Mouse (Mus musculus) c-Kit-positive CD71-negative TER-119-negative erythroid progenitor cells, embryonic 14.5 days (primary cell): ENCODE data around the gene Slc12a7.

Experiments
- DNase-seq: peaks from one replicate; pipeline ENCODE4 v3.0.0-alpha.2; 2013; ENCODE audit warnings: low read depth

Slc12a7 gene

GRCm38 (mm10) chr13:73763439-73764255, 30.8 kb downstream of the Slc12a7 start:
- peak; percentile 83 for DNase-seq

- DNase-seq, result no peak
Observed at GRCm38 (mm10) chr13:73764256-73764775, 31.4 kb downstream of the Slc12a7 start.

- no peak for DNase-seq
Observed at GRCm38 (mm10) chr13:73765393-73765792, 32.5 kb downstream of the Slc12a7 start.

- DNase-seq, result no peak
Observed at GRCm38 (mm10) chr13:73767224-73767623, 34.3 kb downstream of the Slc12a7 start.

- DNase-seq, result no peak
Observed at GRCm38 (mm10) chr13:73767754-73768153, 34.9 kb downstream of the Slc12a7 start.

GRCm38 (mm10) chr13:73768311-73768710, 35.4 kb downstream of the Slc12a7 start:
- DNase-seq, result no peak

- DNase-seq, result no peak
Observed at GRCm38 (mm10) chr13:73769916-73770682, 37.2 kb downstream of the Slc12a7 start.

- DNase-seq, result no peak
Observed at GRCm38 (mm10) chr13:73771131-73771530, 38.2 kb downstream of the Slc12a7 start.

- no peak for DNase-seq
Observed at GRCm38 (mm10) chr13:73772655-73773054, 39.8 kb downstream of the Slc12a7 start.

- no peak for DNase-seq
Observed at GRCm38 (mm10) chr13:73773519-73774205, 40.8 kb downstream of the Slc12a7 start.

- no peak for DNase-seq
Observed at GRCm38 (mm10) chr13:73775786-73776185, 42.9 kb downstream of the Slc12a7 start.

GRCm38 (mm10) chr13:73777578-73777977, 44.7 kb downstream of the Slc12a7 start:
- DNase-seq, result no peak

- DNase-seq, result no peak
Observed at GRCm38 (mm10) chr13:73782486-73782885, 49.6 kb downstream of the Slc12a7 start.

GRCm38 (mm10) chr13:73792176-73792575, 59.3 kb downstream of the Slc12a7 start:
- no peak for DNase-seq

- no peak for DNase-seq
Observed at GRCm38 (mm10) chr13:73793171-73793570, 60.3 kb downstream of the Slc12a7 start.

GRCm38 (mm10) chr13:73799110-73799509, 66.2 kb downstream of the Slc12a7 start:
- no peak for DNase-seq

- peak; percentile 47 for DNase-seq
Observed at GRCm38 (mm10) chr13:73803450-73804178, 70.7 kb downstream of the Slc12a7 start.

GRCm38 (mm10) chr13:73804914-73805313, 72.0 kb downstream of the Slc12a7 start:
- no peak for DNase-seq

- no peak for DNase-seq
Observed at GRCm38 (mm10) chr13:73812936-73813335, 80.0 kb downstream of the Slc12a7 start.

GRCm38 (mm10) chr13:73814181-73814580, 81.3 kb downstream of the Slc12a7 start:
- DNase-seq, result no peak

- no peak for DNase-seq
Observed at GRCm38 (mm10) chr13:73816338-73816737, 83.4 kb downstream of the Slc12a7 start.

GRCm38 (mm10) chr13:73818921-73819320, 86.0 kb downstream of the Slc12a7 start:
- DNase-seq, result no peak
